Mouse (Mus musculus) ES-Bruce4 (cell line): ENCODE results near the gene Sgms1. TPM values are rescaled to one million over a fixed set of nuclear protein-coding genes. Genes with fewer than 3 reads are reported as not detected.

ENCODE experiments used
- H3K27ac ChIP-seq: 2 replicates; pipeline ENCODE4 v1.5.1; 2012; ENCODE audit warnings: low read length, inconsistent platforms; ENCODE audit not compliant: insufficient read depth
- H3K27me3 ChIP-seq: 2 replicates; pipeline ENCODE4 v1.6.1; 2012; ENCODE audit warnings: mild to moderate bottlenecking, low read length, inconsistent platforms; ENCODE audit not compliant: control insufficient read depth, poor library complexity, insufficient read depth, severe bottlenecking
- H3K36me3 ChIP-seq: 2 replicates; pipeline ENCODE4 v1.6.1; 2012; ENCODE audit warnings: inconsistent platforms, mild to moderate bottlenecking, low read length, moderate library complexity; ENCODE audit not compliant: control insufficient read depth, poor library complexity, insufficient read depth, severe bottlenecking
- H3K4me1 ChIP-seq: one replicate; pipeline ENCODE4 v1.8.1; 2011; ENCODE audit warnings: low read length; ENCODE audit not compliant: control insufficient read depth, insufficient read depth
- H3K4me3 ChIP-seq: 2 replicates; pipeline ENCODE4 v1.5.1; 2011; ENCODE audit warnings: low read depth, mild to moderate bottlenecking, low read length
- H3K9ac ChIP-seq: 2 replicates; pipeline ENCODE4 v1.6.1; 2012; ENCODE audit warnings: low read depth, mild to moderate bottlenecking, inconsistent platforms; ENCODE audit not compliant: poor library complexity, severe bottlenecking
- H3K9me3 ChIP-seq: replicated peaks from 2 replicates; pipeline ENCODE4 v1.6.1; 2012; ENCODE audit warnings: mild to moderate bottlenecking, low read length, inconsistent platforms; ENCODE audit not compliant: control insufficient read depth, poor library complexity, insufficient read depth, severe bottlenecking
- CTCF ChIP-seq: IDR thresholded peaks from one replicate; pipeline ENCODE4 v1.8.1; 2011; ENCODE audit warnings: low read depth, low read length
- EP300 ChIP-seq: IDR thresholded peaks from 2 replicates; pipeline ENCODE4 v1.6.1; 2011; ENCODE audit warnings: low read depth, low read length; ENCODE audit not compliant: insufficient read depth
- POLR2A ChIP-seq: IDR thresholded peaks from one replicate; pipeline ENCODE4 v1.8.1; 2011; ENCODE audit warnings: low read length; ENCODE audit not compliant: insufficient read depth
- polyA plus RNA-seq: library from polyadenylated mRNA; stranded (reverse); fragments of >200 nt; gene quantifications from 2 replicates; pipeline ENCODE4 v1.2.4, GENCODE M21; 2011; ENCODE audit warnings: low read depth; ENCODE audit not compliant: missing spikeins, insufficient read depth, insufficient read length

The Sgms1 gene
- polyA plus RNA-seq, 1 experiment = 69.7 TPM

DNA sequence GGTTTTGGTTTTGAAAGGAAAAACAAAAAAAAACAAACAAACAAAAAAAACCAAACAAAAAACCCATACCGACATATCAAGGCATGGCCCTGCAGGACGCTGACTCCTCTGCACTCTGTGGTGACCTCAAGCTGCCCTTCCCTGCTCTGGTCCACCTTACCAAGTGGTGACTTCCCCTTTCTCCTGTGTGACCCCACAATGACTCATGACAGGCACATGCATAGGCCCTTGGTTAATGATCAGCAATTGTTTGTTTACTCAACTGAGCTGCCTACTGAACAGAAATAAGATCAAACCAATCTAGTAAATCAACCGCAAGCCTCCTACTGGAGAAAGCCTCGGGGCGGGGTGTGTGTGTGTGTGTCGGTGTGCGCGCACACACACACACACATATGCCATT is 112.7 kb downstream of the Sgms1 start:
- no peak overlapping the region for H3K4me3 ChIP-seq
- no peaks in the 10 kb centered on the region for H3K36me3 ChIP-seq
- no peak overlapping the region for H3K9ac ChIP-seq
- no peaks in the 10 kb centered on the region; the same call in 1 of the 2 replicates for H3K9me3 ChIP-seq
- H3K27ac ChIP-seq = no peak overlapping the region
- no peak for TF ChIP-seq EP300
- no peak for TF ChIP-seq CTCF
- TF ChIP-seq POLR2A = no peak
- H3K27me3 ChIP-seq = no peaks in the 10 kb centered on the region
- peaks cover 2% of the 10 kb centered on the region for H3K4me1 ChIP-seq

DNA sequence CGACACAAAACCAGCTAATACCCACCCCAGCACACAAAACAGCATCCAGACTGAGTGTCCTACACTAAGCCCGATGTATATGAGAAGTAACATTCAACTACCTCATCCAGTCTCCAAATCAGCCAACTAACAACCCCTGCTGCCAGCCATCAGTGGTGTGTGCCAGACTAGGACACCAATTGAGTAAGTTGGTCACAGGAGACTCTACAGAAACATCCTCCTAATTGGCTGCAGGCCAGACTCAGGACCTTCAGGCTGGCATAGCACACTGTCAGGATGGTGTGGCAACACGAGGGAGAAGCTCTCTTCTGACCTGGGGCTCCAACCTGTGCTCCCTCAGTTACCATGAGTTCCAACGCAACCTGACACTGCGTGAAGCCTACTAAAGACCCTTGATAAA is 113.3 kb downstream of the Sgms1 start:
- H3K36me3 ChIP-seq = no peaks in the 10 kb centered on the region
- TF ChIP-seq CTCF = no peak
- no peak for TF ChIP-seq POLR2A
- TF ChIP-seq EP300 = no peak
- H3K4me3 ChIP-seq = no peak overlapping the region
- H3K27ac ChIP-seq = no peak overlapping the region
- H3K9ac ChIP-seq = no peak overlapping the region
- H3K9me3 ChIP-seq = no peaks in the 10 kb centered on the region; the same call in 1 of the 2 replicates
- peaks cover 2% of the 10 kb centered on the region for H3K4me1 ChIP-seq
- H3K27me3 ChIP-seq = no peaks in the 10 kb centered on the region

DNA sequence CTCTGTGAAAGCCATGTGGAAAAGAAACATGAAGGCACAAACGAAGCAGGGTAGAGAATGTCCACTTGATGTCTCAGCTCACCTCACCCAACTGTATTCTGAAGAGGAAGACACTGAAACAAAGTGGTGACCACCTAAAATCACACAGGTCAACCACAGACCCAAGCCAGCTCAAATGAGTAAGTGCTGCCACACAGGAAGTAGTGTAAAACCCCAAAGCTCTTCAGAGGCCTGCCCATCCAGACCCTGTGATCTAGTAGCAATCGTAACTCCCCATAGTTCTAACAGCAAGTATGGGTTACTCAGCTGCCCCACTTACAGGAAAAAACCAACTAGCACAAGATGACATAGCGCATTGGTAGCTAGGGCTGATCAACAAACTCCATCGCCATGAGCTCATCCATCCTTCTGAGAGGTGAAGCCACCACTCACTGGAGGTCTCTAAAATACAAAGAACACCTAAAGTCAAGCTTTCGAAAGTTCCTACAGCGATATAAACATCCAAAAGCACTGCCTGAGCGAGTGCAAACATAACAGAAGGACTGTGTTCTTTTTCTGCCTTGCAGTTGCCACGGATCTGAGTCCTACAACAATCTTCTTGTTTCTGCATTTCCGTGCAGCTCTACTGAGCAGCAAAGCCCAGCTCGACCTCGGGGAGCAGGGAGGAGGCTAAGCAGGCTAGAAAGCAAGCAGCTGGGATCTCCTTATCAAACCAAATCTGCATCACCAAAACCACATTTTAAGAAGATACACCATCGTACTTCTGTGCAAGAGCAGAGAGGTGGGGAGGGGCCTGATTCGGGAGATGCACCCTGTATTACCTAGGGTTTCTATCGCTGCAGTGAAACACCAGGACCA is 114.2 kb downstream of the Sgms1 start:
- Histone ChIP-seq H3K4me3 (no peak overlapping the region), H3K27ac (no peak overlapping the region), H3K9me3 (no peaks in the 10 kb centered on the region), H3K36me3 (no peaks in the 10 kb centered on the region), H3K4me1 (peaks cover 2% of the 10 kb centered on the region), H3K9ac (no peak overlapping the region), H3K27me3 (no peaks in the 10 kb centered on the region)
- TF ChIP-seq POLR2A (no peak), CTCF (no peak), EP300 (no peak)

DNA sequence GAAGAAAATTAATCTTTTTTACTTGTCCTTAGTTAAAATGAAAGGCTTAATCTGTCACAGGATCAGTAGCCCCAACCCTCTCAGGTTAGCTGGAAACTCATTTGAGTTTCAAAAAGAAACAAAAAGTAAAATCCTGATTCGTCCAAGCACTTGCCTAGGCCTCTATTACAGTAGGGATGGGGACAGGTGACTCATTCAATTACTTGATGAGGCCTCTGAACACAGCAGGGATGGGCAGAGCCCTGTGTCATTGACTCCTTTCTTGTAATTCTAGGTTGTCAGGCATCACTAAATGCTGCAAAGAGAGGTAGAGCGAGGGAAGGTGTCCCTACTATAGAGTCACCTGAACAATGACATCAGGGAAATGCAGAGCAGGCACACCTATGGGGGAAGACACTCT is 115.4 kb downstream of the Sgms1 start:
- H3K9me3 ChIP-seq = no peaks in the 10 kb centered on the region
- no peak for TF ChIP-seq POLR2A
- TF ChIP-seq CTCF = no peak
- no peak for TF ChIP-seq EP300
- H3K36me3 ChIP-seq = no peaks in the 10 kb centered on the region
- H3K9ac ChIP-seq = no peak overlapping the region
- H3K4me3 ChIP-seq = no peak overlapping the region
- no peak overlapping the region for H3K27ac ChIP-seq
- H3K4me1 ChIP-seq = peaks cover 2% of the 10 kb centered on the region
- no peaks in the 10 kb centered on the region for H3K27me3 ChIP-seq

DNA sequence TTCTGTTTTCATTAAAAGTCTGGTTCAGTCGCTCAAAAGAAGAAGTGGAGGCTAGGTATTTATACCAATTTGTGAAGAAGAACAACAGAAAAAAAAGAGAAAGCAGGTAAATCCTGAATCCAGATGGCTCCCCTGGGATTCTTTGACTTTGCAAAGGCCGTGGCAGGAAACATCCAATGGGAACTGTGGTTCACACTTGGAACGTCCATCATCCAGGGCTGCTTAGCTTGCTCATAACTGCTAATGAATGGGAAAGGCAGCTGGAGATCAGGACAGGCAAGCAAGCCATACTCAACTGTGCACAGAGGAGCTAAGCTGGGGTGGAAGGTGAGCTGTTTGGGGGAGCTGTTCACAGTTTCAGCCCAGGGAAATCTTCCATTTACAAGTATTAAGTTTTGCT is 115.8 kb downstream of the Sgms1 start:
- TF ChIP-seq CTCF (no peak), EP300 (no peak), POLR2A (no peak)

DNA sequence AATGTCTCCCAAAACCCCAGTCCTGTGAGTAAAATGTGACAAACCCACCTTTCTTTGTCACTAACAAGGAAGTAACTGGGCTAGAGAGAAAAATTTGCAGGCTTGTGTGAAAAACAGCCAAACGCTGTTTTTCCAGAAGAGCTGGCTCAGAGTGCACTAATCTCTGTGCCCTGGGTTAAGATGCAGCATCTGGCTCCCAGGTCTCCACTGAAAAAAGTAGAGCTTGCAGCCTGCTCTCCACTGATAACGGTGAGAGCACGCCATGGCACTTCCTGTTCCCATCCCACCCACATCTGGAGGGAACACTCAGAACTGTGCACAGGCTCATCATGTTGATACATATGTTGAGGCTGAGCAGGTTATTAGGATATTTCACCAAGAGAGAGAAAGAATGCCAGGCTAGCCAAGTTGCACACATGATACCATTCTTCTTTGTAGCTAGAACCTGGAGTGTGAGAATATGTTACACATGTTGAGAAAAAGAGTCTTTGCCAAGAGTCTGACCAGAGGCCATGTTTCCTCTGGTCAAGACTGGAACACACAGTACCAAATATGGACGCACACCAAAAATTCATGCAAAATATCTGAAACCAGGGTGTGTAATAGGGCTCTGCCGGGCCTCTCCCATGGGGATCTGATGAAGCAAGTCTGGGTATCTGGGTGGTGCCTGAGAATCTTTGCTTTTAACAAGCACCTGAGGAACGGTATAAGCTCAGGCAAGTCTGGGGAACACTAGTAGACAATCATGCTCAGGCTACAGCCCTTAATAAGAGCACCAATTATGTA is 116.8 kb downstream of the Sgms1 start:
- Histone ChIP-seq H3K27ac (0 out of 2 replicates have a peak overlapping the region, but pooled peaks have one; percentile 34), H3K4me1 (peaks cover 5% of the 10 kb centered on the region), H3K4me3 (no peak overlapping the region), H3K36me3 (no peaks in the 10 kb centered on the region), H3K27me3 (no peaks in the 10 kb centered on the region), H3K9me3 (no peaks in the 10 kb centered on the region), H3K9ac (no peak overlapping the region)
- no peak for TF ChIP-seq EP300
- no peak for TF ChIP-seq CTCF
- TF ChIP-seq POLR2A = no peak

More for the DNA sequence above, 115.8 kb downstream of the Sgms1 start:
- Histone ChIP-seq H3K36me3 (no peaks in the 10 kb centered on the region), H3K27me3 (no peaks in the 10 kb centered on the region), H3K9ac (no peak overlapping the region), H3K27ac (no peak overlapping the region), H3K9me3 (no peaks in the 10 kb centered on the region), H3K4me1 (peaks cover 2% of the 10 kb centered on the region), H3K4me3 (no peak overlapping the region)
